Mouse (Mus musculus) small intestine, adult 2 months (tissue): Measurements from ENCODE around the gene Brd2. TPM values are rescaled to one million over a fixed set of nuclear protein-coding genes. Genes with fewer than 3 reads are reported as not detected.

Source experiments
- H3K27ac ChIP-seq: fragments of 200-500 bp; 2 replicates; pipeline ENCODE4 v1.5.1; 2012; ENCODE audit warnings: low read depth, low read length, control low read depth, inconsistent platforms; ENCODE audit not compliant: insufficient read depth
- H3K27me3 ChIP-seq: fragments of 200-500 bp; 2 replicates; pipeline ENCODE4 v1.6.1; 2012; ENCODE audit warnings: mild to moderate bottlenecking, moderate library complexity, low read length, inconsistent platforms; ENCODE audit not compliant: control insufficient read depth, insufficient read depth
- H3K36me3 ChIP-seq: fragments of 200-500 bp; 2 replicates; pipeline ENCODE4 v1.6.1; 2012; ENCODE audit warnings: mild to moderate bottlenecking, low read length, control low read depth, inconsistent platforms; ENCODE audit not compliant: control insufficient read depth, insufficient read depth
- H3K4me1 ChIP-seq: fragments of 200-500 bp; 2 replicates; pipeline ENCODE4 v1.6.1; 2012; ENCODE audit warnings: low read length, inconsistent platforms, mixed read lengths; ENCODE audit not compliant: control insufficient read depth, insufficient read depth, insufficient read length
- H3K4me3 ChIP-seq: fragments of 200-500 bp; 2 replicates; pipeline ENCODE4 v1.5.1; 2012; ENCODE audit warnings: low read depth, mild to moderate bottlenecking, control low read depth, inconsistent platforms, low read length, moderate library complexity
- CTCF ChIP-seq: fragments of 200-500 bp; IDR thresholded peaks from 2 replicates; pipeline ENCODE4 v1.5.1; 2012; ENCODE audit warnings: low read depth, mild to moderate bottlenecking, control low read depth, inconsistent platforms, low read length, moderate library complexity, mixed read lengths; ENCODE audit not compliant: insufficient replicate concordance, insufficient read length; ENCODE audit errors: extremely low read depth
- POLR2A ChIP-seq: fragments of 200-500 bp; IDR thresholded peaks from 2 replicates; pipeline ENCODE4 v1.6.1; 2012; ENCODE audit warnings: low read depth, mild to moderate bottlenecking, control low read depth, inconsistent platforms, low read length, moderate library complexity
- WGBS: fragments of 180-500 bp; shearing (Covaris S2); methylation state at CpG from one replicate; pipeline ENCODE4 v1.1.7; 2018; 5-methylcytosine and 5-hydroxymethylcytosine counted together
- polyA plus RNA-seq: library from polyadenylated mRNA; depleted of rRNA; stranded (reverse); fragments of >200 nt; gene quantifications from 2 replicates; pipeline ENCODE4 v1.2.3, GENCODE M21; 2012

Brd2 gene
- polyA plus RNA-seq, 1 experiment: 73.1 TPM

GRCm38 (mm10) chr17:34124649-34125048, 2.2 kb upstream of the Brd2 start:
- no peak for TF ChIP-seq POLR2A
- H3K4me3 ChIP-seq: no peak overlapping the region
- 61% methylated on average over 6 of the region's 6 CpGs for WGBS

GRCm38 (mm10) chr17:34123518-34123917, 1.1 kb upstream of the Brd2 start:
- TF ChIP-seq POLR2A (no peak), CTCF (no peak)
- Histone ChIP-seq H3K27ac (peak overlapping the region; percentile 89), H3K27me3 (no peaks in the 10 kb centered on the region), H3K4me1 (peaks cover 20% of the 10 kb centered on the region), H3K36me3 (peaks cover 7% of the 10 kb centered on the region), H3K4me3 (peak overlapping the region; percentile 56)
- 1% methylated on average over 2 of the region's 2 CpGs for WGBS

More at GRCm38 (mm10) chr17:34124649-34125048, 2.2 kb upstream of the Brd2 start:
- peaks cover 29% of the 10 kb centered on the region for H3K4me1 ChIP-seq
- no peaks in the 10 kb centered on the region for H3K36me3 ChIP-seq
- no peaks in the 10 kb centered on the region for H3K27me3 ChIP-seq
- no peak overlapping the region for H3K27ac ChIP-seq

GRCm38 (mm10) chr17:34123111-34123510, 677 bp upstream of the Brd2 start:
- H3K27me3 ChIP-seq: no peaks in the 10 kb centered on the region
- H3K36me3 ChIP-seq: peaks cover 11% of the 10 kb centered on the region
- TF ChIP-seq CTCF (no peak), POLR2A (no peak)
- peak overlapping the region; percentile 89 for H3K27ac ChIP-seq
- 0% methylated on average over 7 of the region's 7 CpGs for WGBS
- peak overlapping the region; percentile 95; the same call in 1 of the 2 replicates for H3K4me3 ChIP-seq
- peaks cover 20% of the 10 kb centered on the region for H3K4me1 ChIP-seq

- WGBS: 3% methylated on average over 10 of the region's 10 CpGs
- Histone ChIP-seq H3K4me3 (peak overlapping the region; percentile 95), H3K27ac (peak overlapping the region; percentile 100), H3K36me3 (peaks cover 18% of the 10 kb centered on the region), H3K4me1 (peaks cover 14% of the 10 kb centered on the region), H3K27me3 (no peaks in the 10 kb centered on the region)
- TF ChIP-seq POLR2A: no peak
- TF ChIP-seq CTCF: no peak
Observed at GRCm38 (mm10) chr17:34121879-34122187, 601 bp downstream of the Brd2 start.

GRCm38 (mm10) chr17:34121172-34121878, 1.1 kb downstream of the Brd2 start:
- Histone ChIP-seq H3K36me3 (peaks cover 23% of the 10 kb centered on the region), H3K27ac (peak overlapping the region; percentile 100), H3K4me1 (peaks cover 17% of the 10 kb centered on the region), H3K27me3 (no peaks in the 10 kb centered on the region), H3K4me3 (peak overlapping the region; percentile 95)
- under 1% methylated on average over 34 of the region's 35 CpGs for WGBS
- TF ChIP-seq CTCF (no peak), POLR2A (peak; percentile 49)

GRCm38 (mm10) chr17:34120814-34121171, 1.6 kb downstream of the Brd2 start:
- WGBS: under 1% methylated on average over 31 of the region's 31 CpGs
- H3K27ac ChIP-seq: peak overlapping the region; percentile 100
- peaks cover 27% of the 10 kb centered on the region for H3K36me3 ChIP-seq
- peak overlapping the region; percentile 95 for H3K4me3 ChIP-seq
- TF ChIP-seq CTCF (no peak), POLR2A (peak; percentile 63)
- H3K4me1 ChIP-seq: peaks cover 13% of the 10 kb centered on the region
- H3K27me3 ChIP-seq: no peaks in the 10 kb centered on the region

- Histone ChIP-seq H3K4me1 (peaks cover 11% of the 10 kb centered on the region; the same call in 1 of the 2 replicates), H3K36me3 (peaks cover 32% of the 10 kb centered on the region), H3K27me3 (no peaks in the 10 kb centered on the region), H3K27ac (peak overlapping the region; percentile 100), H3K4me3 (peak overlapping the region; percentile 95)
- TF ChIP-seq CTCF: no peak
- TF ChIP-seq POLR2A: no peak
- WGBS: 1% methylated on average over 41 of the region's 42 CpGs
Observed at GRCm38 (mm10) chr17:34120180-34120723, 2.2 kb downstream of the Brd2 start.
